Mouse (Mus musculus) cerebellum, adult 2 months (tissue): ENCODE results near the gene Cdcp1.

Source experiments
- CTCF ChIP-seq: fragments of 200-500 bp; IDR thresholded peaks from 2 replicates; pipeline ENCODE4 v1.5.1; 2011; ENCODE audit warnings: low read depth, mild to moderate bottlenecking, control low read depth, low read length, moderate library complexity, borderline replicate concordance; ENCODE audit not compliant: insufficient read depth
- POLR2A ChIP-seq: fragments of 200-500 bp; IDR thresholded peaks from 2 replicates; pipeline ENCODE4 v1.6.1; 2011; ENCODE audit warnings: low read length, control low read depth, borderline replicate concordance; ENCODE audit not compliant: insufficient read depth

DNA sequence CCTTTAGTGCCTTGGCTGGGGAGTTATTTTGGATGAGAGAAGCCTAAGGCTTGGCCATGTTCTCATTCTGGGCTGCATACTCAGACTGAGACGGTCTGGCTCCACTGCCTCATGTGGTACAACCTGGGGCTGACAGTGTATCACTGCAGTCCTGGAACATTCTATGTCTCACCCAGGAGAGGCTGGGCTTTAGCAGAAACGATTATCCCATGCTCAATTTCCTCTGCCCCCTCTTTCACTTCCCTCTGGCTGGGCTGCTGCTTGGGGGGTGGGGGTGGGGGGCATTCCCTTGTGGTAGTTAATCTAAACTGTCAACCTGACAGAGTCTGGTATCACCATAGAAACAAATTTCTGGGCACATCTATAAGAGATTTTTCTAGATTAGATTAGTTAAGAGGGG is 30.3 kb downstream of the Cdcp1 start:
- TF ChIP-seq POLR2A (no peak), CTCF (no peak)
